Mouse (Mus musculus) thymus, adult 2 months (tissue): ENCODE data around the gene Olfr251. TPM values are rescaled to one million over a fixed set of nuclear protein-coding genes. Genes with fewer than 3 reads are reported as not detected.

Experiments used
- DNase-seq: peaks from one replicate; pipeline ENCODE4 v3.0.0; 2021
- H3K27ac ChIP-seq: fragments of 200-500 bp; 2 replicates; pipeline ENCODE4 v1.5.1; 2012; ENCODE audit warnings: low read length, control low read depth; ENCODE audit not compliant: control insufficient read depth, insufficient read depth
- H3K27me3 ChIP-seq: fragments of 200-500 bp; 2 replicates; pipeline ENCODE4 v1.6.1; 2012; ENCODE audit warnings: mild to moderate bottlenecking, low read length, moderate library complexity, mixed read lengths; ENCODE audit not compliant: control insufficient read depth, insufficient read depth
- H3K36me3 ChIP-seq: fragments of 200-500 bp; 2 replicates; pipeline ENCODE4 v1.6.1; 2012; ENCODE audit warnings: mild to moderate bottlenecking, low read length, moderate library complexity; ENCODE audit not compliant: control insufficient read depth, insufficient read depth
- H3K4me1 ChIP-seq: fragments of 200-500 bp; replicated peaks from 2 replicates; pipeline ENCODE4 v1.6.1; 2012; ENCODE audit warnings: low read length; ENCODE audit not compliant: control insufficient read depth, insufficient read depth
- H3K4me3 ChIP-seq: fragments of 200-500 bp; 2 replicates; pipeline ENCODE4 v1.5.1; 2012; ENCODE audit warnings: mild to moderate bottlenecking, low read length, control low read depth, moderate library complexity; ENCODE audit not compliant: control insufficient read depth, insufficient read depth
- CTCF ChIP-seq: fragments of 200-500 bp; IDR thresholded peaks from 2 replicates; pipeline ENCODE4 v1.5.1; 2012; ENCODE audit warnings: mild to moderate bottlenecking, control low read depth, low read length, moderate library complexity, borderline replicate concordance; ENCODE audit not compliant: control insufficient read depth, poor library complexity, insufficient read depth; ENCODE audit errors: extremely low read depth
- POLR2A ChIP-seq: fragments of 200-500 bp; IDR thresholded peaks from 2 replicates; pipeline ENCODE4 v1.6.1; 2012; ENCODE audit warnings: mild to moderate bottlenecking, low read length, control low read depth, moderate library complexity; ENCODE audit not compliant: control insufficient read depth, poor library complexity, insufficient read depth; ENCODE audit errors: extremely low read depth
- WGBS: fragments of 180-500 bp; shearing (Covaris S2); methylation state at CpG from one replicate; pipeline ENCODE4 v1.1.7; 2018; 5-methylcytosine and 5-hydroxymethylcytosine counted together
- polyA plus RNA-seq: library from polyadenylated mRNA; depleted of rRNA; stranded (reverse); fragments of >200 nt; gene quantifications from 2 replicates; pipeline ENCODE4 v1.2.3, GENCODE M21; 2012; rRNA removed

The Olfr251 gene
- polyA plus RNA-seq, 1 experiment: not detected

DNA sequence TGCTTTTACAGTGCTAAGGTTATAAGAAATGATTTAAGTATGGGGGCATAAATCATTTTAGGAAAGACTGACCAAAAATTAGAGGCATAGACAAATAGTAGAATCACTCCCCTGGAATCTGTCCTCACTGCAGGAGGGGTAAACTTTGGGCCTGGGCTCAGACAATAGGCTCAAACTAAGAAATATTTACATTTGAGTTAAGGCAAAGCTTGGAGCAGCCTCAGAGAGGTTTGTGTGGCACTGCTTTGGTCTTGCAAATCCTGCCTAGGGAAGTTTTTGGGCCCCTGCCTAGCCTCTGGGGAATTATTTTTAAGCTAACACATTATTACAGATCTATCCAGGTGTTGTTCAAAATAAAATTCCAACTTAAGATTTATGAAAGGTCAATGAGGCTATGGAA, 46.9 kb downstream of the Olfr251 start:
- no peaks in the 10 kb centered on the region for H3K27me3 ChIP-seq
- no peak for DNase-seq
- H3K36me3 ChIP-seq: no peaks in the 10 kb centered on the region
- no peaks in the 10 kb centered on the region for H3K4me1 ChIP-seq
- no peak for TF ChIP-seq POLR2A
- no peak for TF ChIP-seq CTCF
- H3K4me3 ChIP-seq: no peak overlapping the region
- H3K27ac ChIP-seq: no peak overlapping the region

DNA sequence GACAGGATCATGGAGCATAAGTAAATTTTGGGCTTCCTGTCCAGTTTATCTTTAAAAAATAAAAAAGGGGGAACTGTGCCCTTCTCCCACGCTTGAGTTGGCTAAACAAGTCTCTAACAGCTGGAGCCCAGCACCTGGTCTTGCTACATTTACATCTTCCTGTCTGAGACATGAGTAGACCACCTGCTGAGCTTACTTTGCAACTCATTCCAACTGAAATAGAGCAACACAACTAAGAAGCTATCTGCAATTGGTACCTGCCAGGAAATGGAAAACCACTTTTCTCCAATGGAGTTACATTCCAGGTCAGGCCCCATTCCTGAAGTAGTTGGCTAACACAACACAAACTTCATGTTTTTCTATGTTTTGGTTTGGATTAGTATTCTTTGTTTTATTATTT, 50.1 kb downstream of the Olfr251 start:
- Histone ChIP-seq H3K4me3 (no peak overlapping the region), H3K27ac (no peak overlapping the region), H3K36me3 (no peaks in the 10 kb centered on the region)

DNA sequence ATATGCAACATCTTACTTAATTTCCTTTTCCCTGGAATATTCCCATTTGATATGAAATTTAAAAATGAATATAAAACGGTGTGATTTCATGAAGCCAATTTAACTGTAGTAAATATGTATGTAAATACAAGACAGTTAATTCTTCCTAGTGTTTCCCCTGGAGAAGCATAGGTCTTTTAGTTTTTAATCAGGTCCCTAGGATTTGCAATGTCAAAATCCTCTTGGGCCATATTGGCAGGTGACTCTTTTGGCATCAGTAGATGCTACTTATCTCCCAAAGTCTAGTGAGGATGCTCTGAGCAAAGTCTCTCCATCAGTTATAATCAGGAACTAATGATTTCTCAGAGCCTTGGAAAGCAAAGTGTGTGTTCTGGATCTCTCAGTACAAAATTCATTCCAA, 52.3 kb downstream of the Olfr251 start, which contains the start of gene Olfr901:
Gene Olfr901, plus strand, starts transcription at position 301 of the 400 bp plus-strand sequence.
- H3K4me1 ChIP-seq: no peaks in the 10 kb centered on the region
- DNase-seq: no peak
- H3K27ac ChIP-seq: no peak within 1 kb of the TSS
- no peak within 1 kb of the TSS for H3K4me3 ChIP-seq
- H3K36me3 ChIP-seq: no peaks in the 10 kb centered on the region
- no peak for TF ChIP-seq CTCF
- no peak for TF ChIP-seq POLR2A
- no peaks in the 10 kb centered on the region for H3K27me3 ChIP-seq
- WGBS: 81% methylated on average over 1 of the region's 1 CpGs

More for the DNA sequence above, 50.1 kb downstream of the Olfr251 start:
- Histone ChIP-seq H3K27me3 (no peaks in the 10 kb centered on the region), H3K4me1 (no peaks in the 10 kb centered on the region)
- TF ChIP-seq CTCF (no peak), POLR2A (no peak)
- DNase-seq: no peak
- 40% methylated on average over 1 of the region's 1 CpGs for WGBS

Other genes with a start within 250 kb of the Olfr251 start
- gene Olfr890, start 234.6 kb upstream of the Olfr251 start, polyA plus RNA-seq: not detected in 2 replicates
- gene Olfr891, start 196.3 kb upstream of the Olfr251 start, polyA plus RNA-seq: not detected in 2 replicates
- not detected in 2 replicates for gene Olfr893, start 168.7 kb upstream of the Olfr251 start, polyA plus RNA-seq
- not detected in 2 replicates for gene Olfr894, start 159.0 kb upstream of the Olfr251 start, polyA plus RNA-seq
- not detected in 2 replicates for gene Olfr143, start 124.3 kb upstream of the Olfr251 start, polyA plus RNA-seq
- not detected in 2 replicates for gene Olfr895, start 109.2 kb upstream of the Olfr251 start, polyA plus RNA-seq
- gene Olfr896-ps1, start 86.0 kb upstream of the Olfr251 start, polyA plus RNA-seq: not detected in 2 replicates
- gene Olfr25, start 48.0 kb upstream of the Olfr251 start, polyA plus RNA-seq: not detected in 2 replicates
- not detected in 2 replicates for gene Olfr898, start 28.7 kb upstream of the Olfr251 start, polyA plus RNA-seq
- gene Olfr250, start 10.2 kb upstream of the Olfr251 start, polyA plus RNA-seq: not detected in 2 replicates
- gene Olfr147, start 24.6 kb downstream of the Olfr251 start, polyA plus RNA-seq: not detected in 2 replicates
- gene Olfr901, start 52.4 kb downstream of the Olfr251 start, polyA plus RNA-seq: not detected in 2 replicates
- gene Olfr902, start 70.6 kb downstream of the Olfr251 start, polyA plus RNA-seq: not detected in 2 replicates
- not detected in 2 replicates for gene Olfr904, start 86.1 kb downstream of the Olfr251 start, polyA plus RNA-seq
- not detected in 2 replicates for gene Olfr905, start 94.0 kb downstream of the Olfr251 start, polyA plus RNA-seq
- not detected in 2 replicates for gene Olfr906, start 110.0 kb downstream of the Olfr251 start, polyA plus RNA-seq
- gene Olfr907, start 118.7 kb downstream of the Olfr251 start, polyA plus RNA-seq: not detected in 2 replicates
- not detected in 2 replicates for gene Olfr911-ps1, start 144.5 kb downstream of the Olfr251 start, polyA plus RNA-seq
- not detected in 2 replicates for gene Olfr910, start 160.8 kb downstream of the Olfr251 start, polyA plus RNA-seq
- gene Olfr912, start 203.1 kb downstream of the Olfr251 start, polyA plus RNA-seq: not detected in 2 replicates
- gene Olfr913, start 215.7 kb downstream of the Olfr251 start, polyA plus RNA-seq: not detected in 2 replicates
- not detected in 2 replicates for gene Olfr914, start 228.0 kb downstream of the Olfr251 start, polyA plus RNA-seq